Mouse (Mus musculus): ENCODE results near the gene Smarca2.

- peak; percentile 43 for TF ChIP-seq CTCF (conservative IDR thresholded peaks at IDR 0.05; ENCODE audit: low read length)
- TF ChIP-seq NANOG (IDR thresholded peaks at IDR 0.05; ENCODE audit: borderline replicate concordance, low read length): no peak
- no peak for TF ChIP-seq POU5F1 (IDR thresholded peaks at IDR 0.05; ENCODE audit: borderline replicate concordance, low read length)
Observed at GRCm38 (mm10) chr19:26718221-26718620, 113.4 kb downstream of the Smarca2 start.

Measured in E14TG2a.4 (cell line).